Mouse (Mus musculus) ovary, adult 18-20 months (tissue): ENCODE results near the gene Haspin.
"Not testable (repeated sequence)": the region's sequence is repeated elsewhere in the genome, so short reads cannot be mapped to it uniquely, and the experiment has no call there.

Source experiments
- DNase-seq: peaks from one replicate; pipeline ENCODE4 v3.0.0; 2022; ENCODE audit warnings: low spot score, mixed read lengths

Gene Haspin

DNA sequence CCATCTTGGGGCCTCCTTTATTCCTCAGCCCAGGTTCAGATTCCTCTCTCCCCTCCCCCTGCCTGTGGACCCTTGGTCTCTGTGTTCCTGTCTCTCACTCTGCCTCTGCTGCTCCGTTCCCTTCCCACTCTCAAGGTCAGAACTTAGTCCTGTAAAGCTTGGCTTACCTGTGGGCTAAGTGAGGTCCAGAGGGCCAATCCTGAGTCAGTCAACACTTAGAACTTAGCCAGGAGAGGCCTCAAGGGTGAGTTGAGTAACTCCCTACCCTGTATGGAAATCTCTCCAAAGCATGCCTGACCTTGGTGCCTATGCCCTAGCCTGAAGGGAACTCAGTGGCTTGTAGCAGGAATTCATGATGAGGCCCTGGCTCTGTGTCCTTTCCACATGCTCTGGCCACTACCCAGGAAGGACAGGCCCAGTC is 6.2 kb upstream of the Haspin start:
- DNase-seq = no peak

DNA sequence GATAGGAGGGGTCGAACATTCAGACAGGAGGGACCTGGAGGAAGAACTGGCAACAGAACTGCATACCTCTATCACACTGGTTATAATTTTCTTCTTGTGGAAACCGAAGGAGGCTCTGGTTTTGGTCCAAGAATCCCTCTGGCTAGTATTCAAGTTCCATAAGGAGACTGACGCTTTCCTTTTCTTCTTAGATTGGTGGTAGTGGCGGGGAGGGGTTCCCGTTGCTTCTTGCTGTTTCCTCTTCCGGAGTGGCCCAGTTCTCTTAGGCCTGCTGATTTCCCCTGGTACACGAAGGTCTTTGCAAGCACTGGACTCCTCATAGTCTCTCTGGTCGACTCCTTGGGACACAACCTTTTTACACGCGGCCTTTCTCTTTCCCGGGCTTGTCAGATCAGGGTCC is 978 bp downstream of the Haspin start:
- no peak for DNase-seq

DNA sequence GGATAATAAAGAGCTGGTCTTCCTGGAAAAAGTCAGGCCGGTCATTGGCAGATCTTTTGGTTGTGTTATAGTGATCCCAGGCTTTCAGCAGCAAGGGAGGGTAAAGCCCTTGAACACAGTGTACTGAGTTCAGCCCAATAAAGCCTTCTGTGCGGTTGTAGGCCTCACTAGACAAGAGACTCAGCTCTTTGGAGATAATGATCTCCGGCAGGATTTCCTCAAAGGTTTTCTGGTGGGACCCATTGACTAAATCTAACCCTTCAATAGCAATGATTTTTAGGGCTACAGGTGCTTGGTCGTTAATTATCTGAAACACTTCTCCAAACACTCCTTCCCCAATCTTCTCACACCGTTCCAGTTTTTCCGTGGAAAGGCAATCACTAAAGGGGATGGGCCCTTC is 1.5 kb downstream of the Haspin start:
- no peak for DNase-seq

DNA sequence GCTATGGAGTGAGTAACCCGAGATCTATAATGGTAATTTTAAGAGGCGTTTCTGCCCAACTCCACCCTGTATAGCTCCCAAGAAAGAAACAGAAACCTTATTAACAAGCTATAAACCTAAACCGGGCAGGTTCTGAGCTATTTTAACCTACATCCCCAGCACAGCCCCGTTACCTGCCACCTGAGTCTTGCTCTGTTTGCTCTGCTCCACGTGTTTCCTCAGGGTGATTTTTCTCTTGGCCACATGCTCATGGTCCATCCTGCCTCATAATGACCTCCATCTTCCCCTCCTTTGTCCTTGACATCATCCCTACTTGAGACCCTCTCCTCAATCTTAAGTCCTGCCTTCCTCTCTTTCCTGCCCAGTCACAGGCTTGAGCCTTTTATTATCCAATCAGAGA is 3.9 kb downstream of the Haspin start:
- no peak for DNase-seq

- DNase-seq = no peak
Observed at GRCm38 (mm10) chr11:73132999-73133398, 5.1 kb downstream of the Haspin start.

- DNase-seq = no peak
Observed at GRCm38 (mm10) chr11:73131020-73131419, 7.1 kb downstream of the Haspin start.

- DNase-seq = no peak
Observed at GRCm38 (mm10) chr11:73126495-73126894, 11.6 kb downstream of the Haspin start.

GRCm38 (mm10) chr11:73111414-73111813 is 26.7 kb downstream of the Haspin start:
- no peak for DNase-seq

DNA sequence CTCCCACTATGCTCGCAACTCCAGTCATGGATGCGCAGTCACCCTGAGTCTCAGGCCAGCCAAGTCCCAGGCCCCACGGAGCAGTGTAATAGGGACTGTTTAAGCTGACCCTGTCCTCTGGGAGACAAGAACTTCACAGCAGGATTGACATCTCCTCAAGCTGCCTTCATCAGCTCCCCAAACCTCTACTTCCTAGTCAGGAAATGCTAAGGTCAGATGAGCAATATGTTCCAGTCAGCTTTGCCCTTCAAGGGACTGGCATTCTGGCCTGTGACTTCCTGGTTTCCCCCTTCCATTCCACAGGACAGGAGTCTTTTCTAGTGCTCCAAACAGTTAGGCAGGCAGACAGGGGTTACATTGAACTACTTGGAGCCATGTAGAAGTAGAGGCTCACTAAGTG is 28.2 kb downstream of the Haspin start:
- no peak for DNase-seq

DNA sequence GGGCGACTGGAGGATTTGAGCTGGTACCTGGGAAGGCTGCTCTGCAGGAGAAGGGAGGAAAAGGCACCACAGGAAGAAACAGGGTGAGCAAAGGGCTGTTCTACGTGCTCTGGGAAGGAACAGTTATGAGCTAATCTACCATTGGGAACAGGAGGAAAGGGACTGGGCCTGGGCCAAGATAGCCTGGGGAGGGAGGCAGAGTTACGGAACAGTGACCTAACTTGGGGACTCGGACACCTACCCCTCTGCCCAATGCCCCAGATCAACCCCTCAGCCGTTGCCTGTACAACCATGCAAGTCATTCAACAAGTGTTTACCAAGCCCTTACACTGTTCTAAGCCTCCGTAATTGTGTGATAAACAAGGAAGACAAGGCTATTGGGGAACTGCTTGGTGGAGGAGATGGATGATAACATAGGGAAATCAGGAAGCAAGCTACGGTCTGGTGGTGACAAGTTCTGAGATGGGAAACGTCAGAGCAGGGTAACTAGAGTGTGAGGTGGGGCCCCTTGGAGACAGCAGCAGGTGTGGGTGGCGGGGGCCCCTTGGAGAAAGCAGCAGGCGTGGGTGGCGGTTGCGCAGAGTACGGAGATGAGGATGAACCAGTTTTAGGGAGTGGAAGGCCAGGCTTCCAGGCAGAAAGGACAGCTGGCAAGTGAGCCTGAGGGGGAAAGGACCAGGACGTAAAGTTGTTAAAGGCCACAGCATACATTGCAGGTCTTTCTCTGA is 29.0 kb downstream of the Haspin start:
- DNase-seq = no peak

DNA sequence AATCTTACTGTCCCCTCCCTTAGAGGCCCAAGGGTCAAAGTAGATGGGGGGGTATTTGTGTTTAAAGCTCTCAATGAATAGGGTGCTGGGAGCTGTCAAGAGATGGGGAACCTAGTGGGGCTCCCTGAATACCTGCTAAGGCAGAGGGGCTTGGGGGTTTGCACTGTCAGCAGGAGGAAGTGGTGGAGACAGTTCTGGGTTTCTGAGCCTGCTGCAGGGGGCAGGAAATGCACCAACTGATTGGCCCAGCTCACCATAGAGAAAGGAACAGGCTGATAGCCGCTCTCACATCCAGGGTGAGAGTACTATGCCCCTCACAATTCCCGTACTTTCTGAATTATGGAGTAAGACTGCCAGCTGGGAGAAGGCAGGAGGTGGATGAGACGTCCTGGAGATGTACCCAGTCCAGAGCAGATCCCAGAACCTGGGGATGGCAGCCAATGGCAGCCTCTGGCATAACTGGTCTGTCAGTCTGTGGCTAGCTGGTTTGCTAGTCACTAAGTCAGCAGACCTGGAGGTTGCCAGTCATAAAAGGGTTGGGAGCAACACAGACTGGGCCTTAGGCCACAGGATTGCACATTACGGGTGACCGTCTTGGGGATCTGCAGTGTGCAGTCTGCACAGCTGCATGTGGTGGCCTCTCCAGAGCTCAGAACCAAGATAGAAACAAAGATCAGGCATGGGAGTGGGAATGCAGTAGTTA is 29.7 kb downstream of the Haspin start:
- DNase-seq = no peak

- DNase-seq = not testable (repeated sequence)
Observed at GRCm38 (mm10) chr11:73107358-73107757, 30.7 kb downstream of the Haspin start.

DNA sequence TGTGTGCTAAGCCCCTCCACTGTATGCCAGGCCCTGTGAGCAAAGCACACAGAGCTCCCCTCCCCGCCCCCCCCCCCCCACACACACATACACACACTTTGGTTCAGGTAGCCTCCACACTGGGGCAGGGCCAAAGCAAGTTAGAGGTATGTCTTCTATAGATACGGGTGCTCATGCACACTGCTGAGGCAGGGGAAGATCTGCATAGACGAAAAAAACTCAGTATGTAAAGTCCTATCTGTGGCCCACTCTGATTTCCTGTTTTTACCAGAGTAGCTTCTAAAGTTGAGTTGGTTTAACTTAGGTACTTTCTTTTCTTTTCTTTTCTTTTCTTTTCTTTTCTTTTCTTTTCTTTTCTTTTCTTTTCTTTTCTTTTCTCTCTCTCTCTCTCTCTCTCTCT is 32.8 kb downstream of the Haspin start:
- DNase-seq = no peak

DNA sequence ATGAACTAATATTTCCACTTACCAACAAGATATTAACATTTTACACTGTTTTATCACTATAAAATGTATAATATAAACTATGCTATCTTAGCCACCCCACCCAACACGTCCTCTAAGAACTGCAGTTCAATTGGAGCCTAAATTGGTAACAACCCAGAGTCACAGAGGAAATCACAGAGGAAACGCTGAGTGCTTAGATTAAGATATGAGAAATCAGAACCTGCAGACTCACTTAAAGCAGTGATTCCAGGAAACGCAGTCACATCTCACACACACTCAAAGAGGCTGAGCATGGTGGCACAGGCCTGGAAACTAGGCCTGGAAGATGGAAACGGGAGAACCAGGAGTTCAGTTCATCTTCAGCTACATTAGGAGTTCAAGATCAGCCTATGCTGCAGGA is 36.8 kb downstream of the Haspin start:
- DNase-seq = no peak

DNA sequence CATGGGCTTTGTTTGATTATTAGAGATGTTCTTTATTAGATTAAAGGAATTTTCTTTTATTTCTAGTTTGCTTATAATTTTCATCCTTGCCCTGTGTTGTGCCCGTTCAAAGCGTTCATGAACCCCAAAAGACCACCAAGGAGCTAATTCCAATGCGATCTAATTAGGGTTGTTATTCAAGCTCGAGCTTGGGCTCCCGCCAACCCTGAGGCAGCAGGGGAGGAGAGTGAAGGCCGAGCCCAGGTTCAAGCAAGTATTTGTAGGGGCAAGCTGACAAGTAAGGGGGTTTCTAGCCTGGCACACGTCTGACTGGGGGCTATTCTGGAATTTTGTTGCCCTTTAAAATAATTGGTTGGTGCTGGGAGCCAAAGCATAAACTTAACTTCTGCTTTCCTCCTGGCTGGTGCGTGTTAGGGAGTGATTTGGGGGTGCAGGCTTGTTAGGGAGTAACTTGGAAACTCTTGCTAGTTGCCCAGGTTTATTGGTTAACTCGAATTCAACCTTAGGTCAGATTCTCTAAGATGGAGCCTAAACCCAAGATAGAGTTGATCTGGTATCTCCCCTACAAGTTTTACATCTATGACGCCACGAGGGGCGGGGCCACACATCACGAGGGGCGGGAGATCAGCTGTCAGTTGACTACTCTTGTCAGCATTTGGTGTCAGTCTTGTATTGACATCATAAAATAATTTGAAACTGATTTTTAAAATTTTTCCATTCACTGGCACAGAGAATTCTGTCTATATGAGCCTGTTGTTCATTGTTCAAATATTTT is 37.9 kb downstream of the Haspin start:
- peak; percentile 24 for DNase-seq

DNA sequence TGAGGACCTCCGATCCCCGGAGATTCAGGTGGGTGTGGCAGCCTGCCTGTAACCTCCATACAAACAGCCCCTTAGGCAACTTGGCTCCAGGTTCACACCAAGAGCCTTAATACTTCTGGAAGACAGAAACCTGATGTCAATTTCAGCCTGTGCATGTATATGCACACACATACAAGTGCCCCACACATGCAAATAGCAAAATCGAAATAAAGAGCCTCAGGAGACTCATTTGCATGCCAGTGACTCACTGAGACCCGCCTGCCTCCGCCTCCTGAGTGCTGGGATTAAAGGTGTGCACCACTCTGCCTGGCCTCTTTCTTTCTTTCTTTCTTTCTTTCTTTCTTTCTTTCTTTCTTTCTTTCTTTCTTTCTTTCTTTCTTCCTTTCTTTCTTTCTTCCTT is 39.2 kb downstream of the Haspin start:
- DNase-seq = no peak

- DNase-seq = no peak
Observed at GRCm38 (mm10) chr11:73094231-73094995, 43.7 kb downstream of the Haspin start.

GRCm38 (mm10) chr11:73092877-73093276 is 45.2 kb downstream of the Haspin start:
- no peak for DNase-seq

DNA sequence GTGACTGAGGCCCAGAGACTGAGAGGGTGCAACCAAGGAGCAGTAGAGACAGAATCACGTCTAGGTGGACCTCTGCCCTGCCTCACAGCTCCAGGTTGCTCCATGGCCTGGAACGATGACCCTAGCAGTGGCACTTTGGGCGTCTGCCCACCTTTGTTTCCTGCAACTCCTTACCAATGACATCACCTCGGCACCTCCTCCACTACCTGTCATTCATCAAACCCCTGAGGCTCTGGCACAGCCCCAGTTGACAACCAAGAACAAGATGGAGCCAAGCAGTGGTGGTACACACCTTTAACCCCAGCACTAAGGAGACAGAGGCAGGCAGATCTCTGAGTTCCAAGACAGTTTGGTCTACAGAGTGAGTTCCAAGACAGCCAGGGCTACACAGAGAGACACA is 46.0 kb downstream of the Haspin start:
- DNase-seq = no peak

- DNase-seq = no peak
Observed at GRCm38 (mm10) chr11:73090826-73091225, 47.3 kb downstream of the Haspin start.

GRCm38 (mm10) chr11:73090283-73090682 is 47.8 kb downstream of the Haspin start, which contains the start of gene Itgae:
Gene Itgae, plus strand, starts transcription at chr11:73090583.
- no peak for DNase-seq
